Mouse (Mus musculus): ENCODE measurements around the gene Gm8265.
"Not testable (repeated sequence)": the region's sequence is repeated elsewhere in the genome, so short reads cannot be mapped to it uniquely, and the experiment has no call there.

Gm8265 gene

DNA sequence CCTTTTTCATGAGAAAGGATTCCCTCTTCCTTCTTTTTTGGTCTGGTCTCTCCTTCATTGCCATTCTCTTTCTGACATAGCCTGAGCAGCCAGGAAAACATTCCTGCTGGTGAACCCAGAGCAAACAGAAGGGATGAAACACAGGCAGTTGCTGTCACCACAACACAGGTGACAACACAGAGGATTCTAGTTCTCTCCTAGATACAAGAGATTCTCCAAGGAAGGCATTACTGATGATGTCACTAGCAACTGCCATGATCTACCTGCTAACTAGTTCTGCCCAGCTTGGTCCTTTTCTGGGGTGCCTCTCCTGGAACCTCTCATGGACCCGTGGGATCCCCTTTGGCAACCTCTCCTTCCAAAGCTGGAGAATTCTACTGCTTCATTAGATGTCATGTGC is at the start of gene Gm8265:
TSS of gene Gm8265 (minus strand) at position 101 of the 400 bp plus-strand sequence.
- DNase-seq (ENCODE audit: low read depth, low spot score): not testable (repeated sequence)

All from forelimb bud, embryonic 11.5 days (tissue).